Mouse (Mus musculus): ENCODE data around the gene 4930544D05Rik. TPM values are rescaled to one million over a fixed set of nuclear protein-coding genes. Genes with fewer than 3 reads are reported as not detected.

Gene 4930544D05Rik
- total and polyA plus RNA-seq, 2 experiments from 2014 or later = not detected

DNA sequence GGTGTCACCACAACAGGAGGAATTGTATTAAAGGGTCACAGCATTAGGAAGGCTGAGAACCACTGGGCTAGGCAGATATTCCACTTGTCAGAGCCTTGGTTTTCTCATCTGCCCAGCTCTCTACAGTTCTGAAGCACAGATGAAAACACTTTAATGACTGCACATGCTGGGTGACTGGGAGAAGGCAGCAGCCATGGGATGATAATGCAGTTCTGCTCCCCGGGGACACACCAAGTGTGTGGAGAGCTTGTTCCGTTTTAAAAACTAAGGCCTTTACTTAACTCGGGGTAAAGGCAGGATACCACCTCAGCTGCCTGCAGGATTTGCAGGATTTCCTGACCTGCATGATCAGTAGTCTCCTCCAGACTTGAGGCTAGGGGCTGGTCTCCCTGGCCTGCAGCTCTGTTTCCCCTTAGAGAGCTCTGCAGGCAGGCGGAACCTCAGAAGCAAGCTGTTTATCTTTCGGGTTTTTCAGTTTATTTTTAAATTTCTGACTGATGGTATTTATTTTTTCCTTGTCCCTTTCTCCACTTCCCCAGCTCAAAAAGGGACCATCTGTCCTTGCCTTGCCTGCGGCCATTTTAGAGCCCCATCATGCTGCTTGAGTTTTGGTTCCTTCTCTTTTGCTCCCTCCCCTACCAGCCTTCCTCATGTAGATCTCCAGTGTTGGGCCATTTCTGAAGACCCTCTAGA is 32.5 kb upstream of the 4930544D05Rik start:
- peaks cover 10% of the 10 kb centered on the region; the same call in 1 of the 2 replicates for H3K4me1 ChIP-seq (ENCODE audit: insufficient read depth, low read length)
- H3K27me3 ChIP-seq (ENCODE audit: insufficient read depth, low read length) = no peaks in the 10 kb centered on the region
- 66% methylated on average over 6 of the region's 6 CpGs for WGBS
- H3K9me3 ChIP-seq (ENCODE audit: low read length) = no peaks in the 10 kb centered on the region
- no peak for ATAC-seq (ENCODE audit: low FRiP score)
- no peak for DNase-seq (ENCODE audit: low spot score)
- H3K4me2 ChIP-seq (ENCODE audit: low read depth, low read length, poor library complexity, severe bottlenecking) = no peak overlapping the region
- no peak overlapping the region for H3K27ac ChIP-seq (ENCODE audit: low read depth, low read length)
- no peak overlapping the region for H3K4me3 ChIP-seq (ENCODE audit: low read depth, low read length)
- no peaks in the 10 kb centered on the region; the same call in 1 of the 2 replicates for H3K36me3 ChIP-seq (ENCODE audit: insufficient read depth, low read length)
- no peak for TF ChIP-seq CTCF (IDR thresholded peaks at IDR 0.05)
- no peak overlapping the region for H3K9ac ChIP-seq (replicated peaks; ENCODE audit: low read length, poor library complexity, severe bottlenecking)

DNA sequence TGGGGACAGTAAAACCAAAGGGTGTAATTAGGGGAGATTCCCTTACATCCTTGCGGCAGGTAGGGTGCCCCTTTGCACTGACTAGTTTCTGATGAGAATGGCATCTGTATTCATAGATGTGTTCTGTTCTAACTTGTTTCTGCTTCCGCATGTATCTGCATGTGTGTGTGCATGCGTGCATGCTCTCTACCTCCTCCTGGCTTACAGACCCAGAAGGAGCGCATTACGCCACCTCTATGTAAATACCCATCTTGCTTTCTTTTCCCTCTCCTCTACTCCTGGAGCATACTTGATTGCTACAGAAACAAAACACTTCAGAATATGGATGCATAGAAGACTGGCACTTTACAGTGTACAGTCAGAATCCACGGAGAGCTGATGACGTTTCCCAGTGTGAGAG is 31.9 kb upstream of the 4930544D05Rik start:
- Histone ChIP-seq H3K27ac (ENCODE audit: low read depth, low read length) (no peak overlapping the region), H3K36me3 (ENCODE audit: insufficient read depth, low read length) (no peaks in the 10 kb centered on the region; the same call in 1 of the 2 replicates), H3K4me1 (ENCODE audit: insufficient read depth, low read length) (peaks cover 8% of the 10 kb centered on the region; the same call in 1 of the 2 replicates), H3K9ac (replicated peaks; ENCODE audit: low read length, poor library complexity, severe bottlenecking) (no peak overlapping the region), H3K27me3 (ENCODE audit: insufficient read depth, low read length) (no peaks in the 10 kb centered on the region), H3K9me3 (ENCODE audit: low read length) (no peaks in the 10 kb centered on the region), H3K4me2 (ENCODE audit: low read depth, low read length, poor library complexity, severe bottlenecking) (no peak overlapping the region), H3K4me3 (ENCODE audit: low read depth, low read length) (no peak overlapping the region)
- DNase-seq (ENCODE audit: low spot score) = no peak
- ATAC-seq (ENCODE audit: low FRiP score) = no peak
- 90% methylated on average over 7 of the region's 7 CpGs for WGBS
- no peak for TF ChIP-seq CTCF (IDR thresholded peaks at IDR 0.05)

DNA sequence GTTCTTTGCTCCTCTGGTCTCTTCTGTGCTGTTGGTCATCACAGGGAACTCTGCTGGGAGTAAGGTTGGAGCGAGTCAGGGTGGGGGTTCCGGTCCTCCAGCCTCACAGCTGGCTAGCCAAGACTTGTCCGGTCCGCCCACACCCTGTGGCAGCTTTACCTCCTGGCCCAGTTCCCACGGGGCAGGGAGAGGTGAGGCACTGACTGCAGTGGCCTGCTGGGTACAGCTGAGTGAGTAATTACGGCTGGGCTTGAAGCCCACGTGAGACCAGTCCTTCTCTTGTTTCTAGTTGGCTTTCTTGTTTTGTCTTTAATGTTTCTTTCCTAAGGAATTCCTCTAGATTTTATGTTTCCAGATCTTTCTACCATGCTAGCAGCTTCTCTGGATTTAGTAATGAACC is 30.2 kb upstream of the 4930544D05Rik start:
- no peak for ATAC-seq (ENCODE audit: low FRiP score)

DNA sequence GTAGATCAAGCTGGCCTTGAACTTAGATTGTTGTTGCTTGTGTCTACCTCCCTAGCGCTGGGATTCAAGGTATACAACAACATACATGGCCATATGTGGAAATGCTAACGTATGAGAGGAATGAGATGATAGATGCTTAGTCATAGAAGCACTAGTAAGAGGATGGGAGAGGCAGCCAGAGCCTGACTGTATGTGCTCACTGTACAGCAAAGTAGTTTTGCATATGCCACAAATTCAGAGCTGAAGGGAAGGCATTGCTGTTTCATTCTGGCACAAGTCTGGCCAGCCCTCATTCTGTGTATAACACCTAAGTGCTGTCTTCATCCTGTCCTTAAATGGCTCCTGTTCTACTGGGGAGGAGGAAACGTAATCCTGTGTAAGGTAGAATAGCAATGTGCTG is 29.4 kb upstream of the 4930544D05Rik start:
- Histone ChIP-seq H3K9me3 (ENCODE audit: low read length) (no peaks in the 10 kb centered on the region), H3K36me3 (ENCODE audit: insufficient read depth, low read length) (no peaks in the 10 kb centered on the region), H3K4me1 (ENCODE audit: insufficient read depth, low read length) (peaks cover 6% of the 10 kb centered on the region; the same call in 1 of the 2 replicates), H3K27me3 (ENCODE audit: insufficient read depth, low read length) (no peaks in the 10 kb centered on the region), H3K27ac (ENCODE audit: low read depth, low read length) (no peak overlapping the region), H3K9ac (replicated peaks; ENCODE audit: low read length, poor library complexity, severe bottlenecking) (no peak overlapping the region), H3K4me3 (ENCODE audit: low read depth, low read length) (no peak overlapping the region), H3K4me2 (ENCODE audit: low read depth, low read length, poor library complexity, severe bottlenecking) (no peak overlapping the region)
- no peak for DNase-seq (ENCODE audit: low spot score)
- ATAC-seq (ENCODE audit: low FRiP score) = no peak
- TF ChIP-seq CTCF (IDR thresholded peaks at IDR 0.05) = no peak
- WGBS = 91% methylated on average over 3 of the region's 3 CpGs

More for the DNA sequence above, 30.2 kb upstream of the 4930544D05Rik start:
- WGBS = 53% methylated on average over 7 of the region's 7 CpGs
- no peaks in the 10 kb centered on the region for H3K36me3 ChIP-seq (ENCODE audit: insufficient read depth, low read length)
- no peak overlapping the region for H3K4me2 ChIP-seq (ENCODE audit: low read depth, low read length, poor library complexity, severe bottlenecking)
- peaks cover 6% of the 10 kb centered on the region; the same call in 1 of the 2 replicates for H3K4me1 ChIP-seq (ENCODE audit: insufficient read depth, low read length)
- H3K9ac ChIP-seq (replicated peaks; ENCODE audit: low read length, poor library complexity, severe bottlenecking) = no peak overlapping the region
- no peak overlapping the region for H3K27ac ChIP-seq (ENCODE audit: low read depth, low read length)
- no peaks in the 10 kb centered on the region for H3K27me3 ChIP-seq (ENCODE audit: insufficient read depth, low read length)
- H3K9me3 ChIP-seq (ENCODE audit: low read length) = no peaks in the 10 kb centered on the region
- no peak for TF ChIP-seq CTCF (IDR thresholded peaks at IDR 0.05)
- H3K4me3 ChIP-seq (ENCODE audit: low read depth, low read length) = no peak overlapping the region
- DNase-seq (ENCODE audit: low spot score) = peak; percentile 39

DNA sequence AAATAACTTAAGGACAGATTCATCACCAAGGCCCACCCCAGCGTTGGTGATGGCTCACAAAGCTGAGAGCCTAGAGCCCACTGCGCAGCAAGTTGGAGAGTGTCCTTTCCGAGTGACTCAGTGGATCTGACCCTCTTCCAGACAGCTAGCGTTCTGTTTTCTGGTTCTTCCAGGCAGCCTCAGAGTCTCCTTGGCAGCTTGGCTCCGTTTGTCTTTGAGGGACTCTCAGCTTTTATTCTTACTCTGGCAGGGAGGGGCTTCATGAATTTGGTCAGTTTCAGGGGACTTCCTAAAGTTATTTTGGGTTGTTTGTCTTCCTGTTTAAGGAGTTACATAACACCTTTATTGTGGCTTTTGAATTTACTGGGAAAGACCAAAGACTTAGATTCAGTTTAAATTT is 28.7 kb upstream of the 4930544D05Rik start:
- Histone ChIP-seq H3K4me3 (ENCODE audit: low read depth, low read length) (no peak overlapping the region), H3K4me1 (ENCODE audit: insufficient read depth, low read length) (peaks cover 6% of the 10 kb centered on the region; the same call in 1 of the 2 replicates), H3K27me3 (ENCODE audit: insufficient read depth, low read length) (no peaks in the 10 kb centered on the region), H3K36me3 (ENCODE audit: insufficient read depth, low read length) (no peaks in the 10 kb centered on the region), H3K9ac (replicated peaks; ENCODE audit: low read length, poor library complexity, severe bottlenecking) (no peak overlapping the region), H3K4me2 (ENCODE audit: low read depth, low read length, poor library complexity, severe bottlenecking) (no peak overlapping the region), H3K27ac (ENCODE audit: low read depth, low read length) (no peak overlapping the region), H3K9me3 (ENCODE audit: low read length) (no peaks in the 10 kb centered on the region)
- TF ChIP-seq CTCF (IDR thresholded peaks at IDR 0.05) = no peak
- ATAC-seq (ENCODE audit: low FRiP score) (no peak), DNase-seq (ENCODE audit: low spot score) (no peak)
- 77% methylated on average over 5 of the region's 5 CpGs for WGBS

DNA sequence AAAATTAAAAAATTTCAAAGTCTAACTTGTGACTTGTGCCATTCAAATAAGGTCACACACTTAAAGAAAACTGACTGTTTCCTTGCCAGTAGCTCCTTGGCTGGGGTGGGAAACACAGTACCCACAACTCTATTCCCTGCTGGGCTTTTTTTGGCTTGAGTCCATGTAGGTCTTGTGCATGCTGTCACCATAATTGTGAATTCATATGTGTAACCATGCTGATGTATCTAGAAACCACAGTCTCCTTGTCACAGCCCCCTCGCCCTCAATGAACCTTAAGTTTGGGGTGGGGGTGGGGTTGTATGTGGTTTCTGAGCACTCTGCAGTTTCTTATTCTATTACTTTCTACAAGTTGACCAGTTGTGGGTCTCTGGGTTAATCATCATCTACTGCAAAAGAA is 23.9 kb upstream of the 4930544D05Rik start:
- no peak overlapping the region for H3K9ac ChIP-seq (replicated peaks; ENCODE audit: low read length, poor library complexity, severe bottlenecking)
- DNase-seq (ENCODE audit: low spot score) = peak; percentile 46

More for the DNA sequence above, 23.9 kb upstream of the 4930544D05Rik start:
- H3K4me2 ChIP-seq (ENCODE audit: low read depth, low read length, poor library complexity, severe bottlenecking) = no peak overlapping the region
- no peaks in the 10 kb centered on the region for H3K27me3 ChIP-seq (ENCODE audit: insufficient read depth, low read length)
- no peaks in the 10 kb centered on the region for H3K4me1 ChIP-seq (ENCODE audit: insufficient read depth, low read length)
- WGBS = 94% methylated on average over 1 of the region's 1 CpGs
- ATAC-seq (ENCODE audit: low FRiP score) = no peak
- H3K27ac ChIP-seq (ENCODE audit: low read depth, low read length) = no peak overlapping the region
- TF ChIP-seq CTCF (IDR thresholded peaks at IDR 0.05) = no peak
- no peaks in the 10 kb centered on the region for H3K9me3 ChIP-seq (ENCODE audit: low read length)
- no peak overlapping the region for H3K4me3 ChIP-seq (ENCODE audit: low read depth, low read length)
- H3K36me3 ChIP-seq (ENCODE audit: insufficient read depth, low read length) = no peaks in the 10 kb centered on the region

All from midbrain, postnatal 0 days (tissue).